Mouse (Mus musculus) midbrain, embryonic 16.5 days (tissue): ENCODE data around the gene Ifna1. TPM values are rescaled to one million over a fixed set of nuclear protein-coding genes. Genes with fewer than 3 reads are reported as not detected.

Experiments used
- ATAC-seq: fragments of 200-750 bp; cut with Nextera tagmentation; 2 replicates; pipeline ENCODE4 v1.8.0; 2017; ENCODE audit warnings: moderate TSS enrichment
- H3K27ac ChIP-seq: fragments of 300-500 bp; sonication (generic); 2 replicates; pipeline ENCODE4 v1.5.1; 2014; ENCODE audit warnings: mild to moderate bottlenecking, low read length, mixed read lengths
- H3K27me3 ChIP-seq: fragments of 300-500 bp; sonication (generic); 2 replicates; pipeline ENCODE4 v1.6.1; 2014; ENCODE audit warnings: low read depth, low read length, mixed read lengths; ENCODE audit not compliant: control insufficient read depth, insufficient read depth
- H3K36me3 ChIP-seq: fragments of 300-500 bp; sonication (generic); 2 replicates; pipeline ENCODE4 v1.6.1; 2014; ENCODE audit warnings: mild to moderate bottlenecking, low read length, moderate library complexity, mixed read lengths; ENCODE audit not compliant: control insufficient read depth, insufficient read depth
- H3K4me1 ChIP-seq: fragments of 300-500 bp; sonication (generic); 2 replicates; pipeline ENCODE4 v1.6.1; 2014; ENCODE audit warnings: mild to moderate bottlenecking, low read length, mixed read lengths; ENCODE audit not compliant: control insufficient read depth, insufficient read depth
- H3K4me2 ChIP-seq: fragments of 300-500 bp; sonication (generic); 2 replicates; pipeline ENCODE4 v1.6.1; 2014; ENCODE audit warnings: mild to moderate bottlenecking, low read length, mixed read lengths
- H3K4me3 ChIP-seq: fragments of 300-500 bp; sonication (generic); 2 replicates; pipeline ENCODE4 v1.5.1; 2014; ENCODE audit warnings: low read depth, mild to moderate bottlenecking, low read length, moderate library complexity, mixed read lengths
- H3K9ac ChIP-seq: fragments of 300-500 bp; sonication (generic); 2 replicates; pipeline ENCODE4 v1.6.1; 2014; ENCODE audit warnings: low read depth, low read length, mixed read lengths
- H3K9me3 ChIP-seq: fragments of 300-500 bp; sonication (generic); replicated peaks from 2 replicates; pipeline ENCODE4 v1.6.1; 2014; ENCODE audit warnings: mild to moderate bottlenecking, low read length, mixed read lengths; ENCODE audit not compliant: control insufficient read depth, poor library complexity, severe bottlenecking
- WGBS: fragments of 180-500 bp; shearing (Covaris S2); extraction: QIAGEN DNeasy Blood & Tissue Kit; methylation state at CpG from one replicate; pipeline ENCODE4 v1.1.7; 2014; 5-methylcytosine and 5-hydroxymethylcytosine counted together
- polyA plus RNA-seq: library from polyadenylated mRNA; unstranded; fragments of >200 nt; fragmentation: Nextera tagmentation; extraction: Ambion mirVana; gene quantifications from 2 replicates; pipeline ENCODE4 v1.2.1, GENCODE M21; 2015

Ifna1 gene
- polyA plus RNA-seq, 1 experiment from 2014 or later, result not detected

- Histone ChIP-seq H3K4me1 (no peaks in the 10 kb centered on the region), H3K27ac (no peak within 1 kb of the TSS), H3K36me3 (no peaks in the 10 kb centered on the region), H3K4me3 (no peak within 1 kb of the TSS), H3K9ac (no peak within 1 kb of the TSS), H3K4me2 (no peak within 1 kb of the TSS), H3K27me3 (no peaks in the 10 kb centered on the region), H3K9me3 (no peaks in the 10 kb centered on the region)
- no peak for ATAC-seq
- 90% methylated on average over 8 of the region's 8 CpGs for WGBS
These were observed 30.2 kb downstream of the Ifna1 start, which contains the start of gene Ifne for GRCm38 (mm10) chr4:88880101-88880500. Gene Ifne (minus strand): TSS chr4:88880201.

DNA sequence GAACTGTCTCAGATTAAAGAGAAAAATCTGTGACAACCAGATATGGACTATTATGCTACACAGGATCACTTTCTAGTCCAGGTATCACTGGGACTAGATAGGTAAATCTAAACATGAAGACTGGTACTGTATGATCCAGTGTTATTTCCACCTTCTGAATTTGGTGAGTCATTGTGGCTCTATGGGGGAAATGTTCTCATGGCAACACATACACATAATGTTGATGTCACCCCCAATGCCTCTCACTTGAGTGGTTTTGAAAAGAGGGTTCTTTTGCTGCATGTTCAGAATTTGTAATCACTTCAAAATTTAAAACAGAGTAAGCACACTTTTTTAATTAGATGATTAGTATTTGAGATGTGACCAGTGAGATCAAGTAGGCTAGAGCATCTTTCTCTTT, 38.3 kb downstream of the Ifna1 start:
- H3K36me3 ChIP-seq, result no peaks in the 10 kb centered on the region
- H3K9me3 ChIP-seq, result no peaks in the 10 kb centered on the region
- H3K27ac ChIP-seq, result no peak overlapping the region
- H3K9ac ChIP-seq, result no peak overlapping the region
- H3K4me2 ChIP-seq, result no peak overlapping the region
- H3K27me3 ChIP-seq, result no peaks in the 10 kb centered on the region
- no peaks in the 10 kb centered on the region for H3K4me1 ChIP-seq
- H3K4me3 ChIP-seq, result no peak overlapping the region
- no peak for ATAC-seq

- Histone ChIP-seq H3K27ac (no peak overlapping the region), H3K4me2 (no peak overlapping the region), H3K4me3 (no peak overlapping the region), H3K9ac (no peak overlapping the region), H3K4me1 (no peaks in the 10 kb centered on the region), H3K36me3 (no peaks in the 10 kb centered on the region), H3K27me3 (no peaks in the 10 kb centered on the region), H3K9me3 (no peaks in the 10 kb centered on the region)
- ATAC-seq, result no peak
These were observed 43.4 kb downstream of the Ifna1 start for GRCm38 (mm10) chr4:88893201-88893754.

Other genes starting within 250 kb of the Ifna1 start
- gene Ifna12, start 246.7 kb upstream of the Ifna1 start, polyA plus RNA-seq, result not detected in 2 replicates
- not detected in 2 replicates for gene C87499, start 215.7 kb upstream of the Ifna1 start, polyA plus RNA-seq
- not detected in 2 replicates for gene Ifna13, start 205.6 kb upstream of the Ifna1 start, polyA plus RNA-seq
- gene Ifna16, start 173.2 kb upstream of the Ifna1 start, polyA plus RNA-seq, result not detected in 2 replicates
- gene Ifna2, start 166.2 kb upstream of the Ifna1 start, polyA plus RNA-seq, result not detected in 2 replicates
- not detected in 2 replicates for gene Ifnab, start 158.7 kb upstream of the Ifna1 start, polyA plus RNA-seq
- gene Gm26566, start 128.3 kb upstream of the Ifna1 start, polyA plus RNA-seq, result 1.3 and 1.7 TPM in 2 replicates
- 115 and 125 TPM in 2 replicates for gene Klhl9, start 127.6 kb upstream of the Ifna1 start, polyA plus RNA-seq
- gene Gm13271, start 95.2 kb upstream of the Ifna1 start, polyA plus RNA-seq, result not detected in 2 replicates
- gene Gm13283, start 90.0 kb upstream of the Ifna1 start, polyA plus RNA-seq, result not detected in 2 replicates
- gene Gm13290, start 76.3 kb upstream of the Ifna1 start, polyA plus RNA-seq, result not detected in 2 replicates
- not detected in 2 replicates for gene Gm13289, start 73.2 kb upstream of the Ifna1 start, polyA plus RNA-seq
- gene Gm13272, start 70.2 kb upstream of the Ifna1 start, polyA plus RNA-seq, result not detected in 2 replicates
- not detected in 2 replicates for gene Ifnz, start 68.0 kb upstream of the Ifna1 start, polyA plus RNA-seq
- gene Gm13276, start 64.4 kb upstream of the Ifna1 start, polyA plus RNA-seq, result not detected in 2 replicates
- gene Gm13277, start 61.5 kb upstream of the Ifna1 start, polyA plus RNA-seq, result not detected in 2 replicates
- not detected in 2 replicates for gene Gm13278, start 58.5 kb upstream of the Ifna1 start, polyA plus RNA-seq
- gene Gm13275, start 55.6 kb upstream of the Ifna1 start, polyA plus RNA-seq, result not detected in 2 replicates
- gene Gm13279, start 52.7 kb upstream of the Ifna1 start, polyA plus RNA-seq, result not detected in 2 replicates
- gene Gm13285, start 50.4 kb upstream of the Ifna1 start, polyA plus RNA-seq, result not detected in 2 replicates
- gene Gm13287, start 46.8 kb upstream of the Ifna1 start, polyA plus RNA-seq, result not detected in 2 replicates
- not detected in 2 replicates for gene Gm13288, start 44.6 kb upstream of the Ifna1 start, polyA plus RNA-seq
- not detected in 2 replicates for gene Ifna7, start 33.9 kb upstream of the Ifna1 start, polyA plus RNA-seq
- not detected in 2 replicates for gene Ifna11, start 30.1 kb upstream of the Ifna1 start, polyA plus RNA-seq
- gene Ifna6, start 22.7 kb upstream of the Ifna1 start, polyA plus RNA-seq, result not detected in 2 replicates
- not detected in 2 replicates for gene Ifna5, start 14.6 kb upstream of the Ifna1 start, polyA plus RNA-seq
- gene Ifna4, start 8.2 kb upstream of the Ifna1 start, polyA plus RNA-seq, result not detected in 2 replicates
- gene Ifne, start 30.1 kb downstream of the Ifna1 start, polyA plus RNA-seq, result not detected in 2 replicates